Mouse (Mus musculus): ENCODE results near the gene Serpina1e. TPM values are rescaled to one million over a fixed set of nuclear protein-coding genes. Genes with fewer than 3 reads are reported as not detected.
"Not testable (repeated sequence)": the region's sequence is repeated elsewhere in the genome, so short reads cannot be mapped to it uniquely, and the experiment has no call there.

Gene Serpina1e
- polyA plus RNA-seq, 1 experiment = 0.55 TPM

- H3K27ac ChIP-seq (ENCODE audit: insufficient read depth, low read depth, low read length) = no peak overlapping the region
- no peaks in the 10 kb centered on the region for H3K27me3 ChIP-seq (ENCODE audit: control insufficient read depth, insufficient read depth, low read length)
- WGBS = 77% methylated on average over 4 of the region's 4 CpGs
- TF ChIP-seq CTCF (IDR thresholded peaks at IDR 0.05; ENCODE audit: extremely low read depth, insufficient read length, insufficient replicate concordance, low read depth, low read length) (no peak), POLR2A (IDR thresholded peaks at IDR 0.05; ENCODE audit: low read depth, low read length) (no peak)
- no peak overlapping the region for H3K4me3 ChIP-seq (ENCODE audit: low read depth, low read length)
- no peaks in the 10 kb centered on the region for H3K4me1 ChIP-seq (ENCODE audit: control insufficient read depth, insufficient read depth, insufficient read length, low read length)
- H3K36me3 ChIP-seq (ENCODE audit: control insufficient read depth, insufficient read depth, low read length) = no peaks in the 10 kb centered on the region
Observed at GRCm38 (mm10) chr12:103963288-103963687, 4.5 kb upstream of the Serpina1e start.

GRCm38 (mm10) chr12:103962860-103963259 is 4.1 kb upstream of the Serpina1e start:
- TF ChIP-seq CTCF (IDR thresholded peaks at IDR 0.05; ENCODE audit: extremely low read depth, insufficient read length, insufficient replicate concordance, low read depth, low read length) (no peak), POLR2A (IDR thresholded peaks at IDR 0.05; ENCODE audit: low read depth, low read length) (no peak)
- WGBS = 91% methylated on average over 8 of the region's 8 CpGs
- H3K4me1 ChIP-seq (ENCODE audit: control insufficient read depth, insufficient read depth, insufficient read length, low read length) = no peaks in the 10 kb centered on the region

DNA sequence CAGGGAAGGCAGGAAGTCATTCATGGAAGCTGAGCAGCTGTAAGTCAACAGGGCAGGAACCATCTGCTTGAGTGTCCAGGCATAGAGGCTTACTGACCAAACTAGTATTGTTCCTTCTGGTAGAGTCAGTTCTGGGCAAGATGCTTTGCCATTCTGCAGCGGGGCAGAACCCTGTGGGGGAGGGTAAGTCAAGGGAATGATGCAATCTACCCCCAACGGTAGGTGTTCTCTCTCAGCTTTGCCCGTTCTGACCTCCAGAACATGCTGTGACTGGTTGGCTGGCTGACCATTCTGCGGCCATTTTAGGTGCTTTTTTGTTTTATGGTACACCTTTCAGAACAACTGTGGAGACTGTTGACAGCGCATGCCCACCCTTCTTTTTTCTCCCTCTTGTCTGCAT is 3.6 kb upstream of the Serpina1e start:
- no peak for TF ChIP-seq POLR2A (IDR thresholded peaks at IDR 0.05; ENCODE audit: low read depth, low read length)
- no peak overlapping the region for H3K4me3 ChIP-seq (ENCODE audit: low read depth, low read length)
- H3K27ac ChIP-seq (ENCODE audit: insufficient read depth, low read depth, low read length) = no peak overlapping the region
- WGBS = 91% methylated on average over 5 of the region's 5 CpGs
- H3K36me3 ChIP-seq (ENCODE audit: control insufficient read depth, insufficient read depth, low read length) = no peaks in the 10 kb centered on the region
- H3K4me1 ChIP-seq (ENCODE audit: control insufficient read depth, insufficient read depth, insufficient read length, low read length) = no peaks in the 10 kb centered on the region
- no peaks in the 10 kb centered on the region for H3K27me3 ChIP-seq (ENCODE audit: control insufficient read depth, insufficient read depth, low read length)

More at GRCm38 (mm10) chr12:103962860-103963259, 4.1 kb upstream of the Serpina1e start:
- Histone ChIP-seq H3K36me3 (ENCODE audit: control insufficient read depth, insufficient read depth, low read length) (no peaks in the 10 kb centered on the region), H3K4me3 (ENCODE audit: low read depth, low read length) (no peak overlapping the region), H3K27me3 (ENCODE audit: control insufficient read depth, insufficient read depth, low read length) (no peaks in the 10 kb centered on the region), H3K27ac (ENCODE audit: insufficient read depth, low read depth, low read length) (no peak overlapping the region)

- no peak overlapping the region for H3K27ac ChIP-seq (ENCODE audit: insufficient read depth, low read depth, low read length)
- 89% methylated on average over 1 of the region's 1 CpGs for WGBS
Observed at GRCm38 (mm10) chr12:103961716-103962115, 2.9 kb upstream of the Serpina1e start.

GRCm38 (mm10) chr12:103956555-103956954 is 2.2 kb downstream of the Serpina1e start:
- H3K4me3 ChIP-seq (ENCODE audit: low read depth, low read length); H3K27ac ChIP-seq (ENCODE audit: insufficient read depth, low read depth, low read length); H3K4me1 ChIP-seq (ENCODE audit: control insufficient read depth, insufficient read depth, insufficient read length, low read length); H3K27me3 ChIP-seq (ENCODE audit: control insufficient read depth, insufficient read depth, low read length); H3K36me3 ChIP-seq (ENCODE audit: control insufficient read depth, insufficient read depth, low read length): not testable (repeated sequence)
- WGBS = 41% methylated on average over 2 of the region's 2 CpGs

More at GRCm38 (mm10) chr12:103961716-103962115, 2.9 kb upstream of the Serpina1e start:
- Histone ChIP-seq H3K4me1 (ENCODE audit: control insufficient read depth, insufficient read depth, insufficient read length, low read length) (no peaks in the 10 kb centered on the region), H3K27me3 (ENCODE audit: control insufficient read depth, insufficient read depth, low read length) (no peaks in the 10 kb centered on the region), H3K36me3 (ENCODE audit: control insufficient read depth, insufficient read depth, low read length) (no peaks in the 10 kb centered on the region), H3K4me3 (ENCODE audit: low read depth, low read length) (no peak overlapping the region)
- TF ChIP-seq CTCF (IDR thresholded peaks at IDR 0.05; ENCODE audit: extremely low read depth, insufficient read length, insufficient replicate concordance, low read depth, low read length) (no peak), POLR2A (IDR thresholded peaks at IDR 0.05; ENCODE audit: low read depth, low read length) (no peak)

GRCm38 (mm10) chr12:103952972-103953371 is 5.8 kb downstream of the Serpina1e start:
- not testable (repeated sequence) for H3K36me3 ChIP-seq (ENCODE audit: control insufficient read depth, insufficient read depth, low read length); H3K27ac ChIP-seq (ENCODE audit: insufficient read depth, low read depth, low read length); H3K4me1 ChIP-seq (ENCODE audit: control insufficient read depth, insufficient read depth, insufficient read length, low read length); H3K4me3 ChIP-seq (ENCODE audit: low read depth, low read length); H3K27me3 ChIP-seq (ENCODE audit: control insufficient read depth, insufficient read depth, low read length)
- WGBS = 75% methylated on average over 3 of the region's 3 CpGs

DNA sequence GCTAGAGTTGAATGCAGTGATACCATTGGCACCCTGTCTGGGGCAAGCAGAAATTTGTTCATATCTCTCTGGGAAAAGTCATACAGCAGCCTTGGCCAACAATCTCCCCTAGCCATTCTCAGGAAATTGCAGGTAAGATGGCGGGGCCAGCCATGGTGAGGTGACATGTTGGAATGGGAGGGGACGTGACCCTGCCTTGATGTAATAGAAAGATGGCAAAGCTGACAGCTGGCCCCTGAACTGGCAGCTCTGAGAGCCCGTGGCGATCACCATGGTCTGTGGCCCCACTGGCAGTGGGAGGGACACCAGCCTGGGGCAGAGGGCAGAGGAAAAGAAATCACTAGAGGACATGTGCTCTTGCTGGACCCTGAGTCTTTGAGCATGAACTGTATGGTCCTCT is 12.5 kb downstream of the Serpina1e start:
- H3K27ac ChIP-seq (ENCODE audit: insufficient read depth, low read depth, low read length) = no peak overlapping the region
- no peak for TF ChIP-seq POLR2A (IDR thresholded peaks at IDR 0.05; ENCODE audit: low read depth, low read length)
- TF ChIP-seq CTCF (IDR thresholded peaks at IDR 0.05; ENCODE audit: extremely low read depth, insufficient read length, insufficient replicate concordance, low read depth, low read length) = no peak
- no peaks in the 10 kb centered on the region for H3K27me3 ChIP-seq (ENCODE audit: control insufficient read depth, insufficient read depth, low read length)
- H3K36me3 ChIP-seq (ENCODE audit: control insufficient read depth, insufficient read depth, low read length) = no peaks in the 10 kb centered on the region
- no peaks in the 10 kb centered on the region for H3K4me1 ChIP-seq (ENCODE audit: control insufficient read depth, insufficient read depth, insufficient read length, low read length)
- no peak overlapping the region for H3K4me3 ChIP-seq (ENCODE audit: low read depth, low read length)
- 85% methylated on average over 4 of the region's 4 CpGs for WGBS

- 81% methylated on average over 12 of the region's 16 CpGs for WGBS
- H3K27me3 ChIP-seq (ENCODE audit: control insufficient read depth, insufficient read depth, low read length); H3K4me1 ChIP-seq (ENCODE audit: control insufficient read depth, insufficient read depth, insufficient read length, low read length); H3K36me3 ChIP-seq (ENCODE audit: control insufficient read depth, insufficient read depth, low read length); H3K27ac ChIP-seq (ENCODE audit: insufficient read depth, low read depth, low read length); H3K4me3 ChIP-seq (ENCODE audit: low read depth, low read length): not testable (repeated sequence)
Observed at GRCm38 (mm10) chr12:103909181-103909580, 49.6 kb downstream of the Serpina1e start.

- H3K27ac ChIP-seq (ENCODE audit: insufficient read depth, low read depth, low read length); H3K4me1 ChIP-seq (ENCODE audit: control insufficient read depth, insufficient read depth, insufficient read length, low read length): not testable (repeated sequence)
- WGBS = 45% methylated on average over 1 of the region's 1 CpGs
Observed at GRCm38 (mm10) chr12:103907746-103908145, 51.0 kb downstream of the Serpina1e start.

DNA sequence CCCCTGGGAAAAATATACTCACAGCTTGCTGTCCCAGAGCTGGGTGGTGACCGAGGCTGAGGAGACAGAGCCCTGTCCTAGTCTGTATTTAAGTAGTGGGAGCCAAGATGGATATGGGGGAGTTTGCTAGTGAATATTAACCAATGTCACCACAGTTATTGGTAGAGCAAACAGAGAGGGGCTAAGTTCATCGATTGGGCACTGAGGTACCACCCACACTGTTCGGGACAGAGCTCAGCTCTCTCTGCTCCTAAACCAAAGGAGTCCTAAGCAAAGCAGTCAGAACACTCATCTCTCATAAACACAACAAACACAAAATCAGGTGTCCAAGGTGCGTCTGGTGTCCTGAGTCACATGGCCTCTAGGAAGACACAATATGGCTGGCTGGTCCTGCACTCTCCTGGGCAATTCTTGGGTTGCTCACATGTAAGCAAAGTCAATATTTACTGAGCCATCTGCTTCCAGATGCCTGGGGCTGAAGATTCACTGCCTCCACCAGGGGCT is 53.9 kb downstream of the Serpina1e start, which contains the start of gene Serpina1c:
Serpina1c (minus strand) TSS at position 51 of the 504 bp plus-strand sequence.
- H3K4me1 ChIP-seq (ENCODE audit: control insufficient read depth, insufficient read depth, insufficient read length, low read length); H3K27me3 ChIP-seq (ENCODE audit: control insufficient read depth, insufficient read depth, low read length); H3K36me3 ChIP-seq (ENCODE audit: control insufficient read depth, insufficient read depth, low read length); H3K4me3 ChIP-seq (ENCODE audit: low read depth, low read length); H3K27ac ChIP-seq (ENCODE audit: insufficient read depth, low read depth, low read length): not testable (repeated sequence)
- 42% methylated on average over 4 of the region's 4 CpGs for WGBS

More at GRCm38 (mm10) chr12:103907746-103908145, 51.0 kb downstream of the Serpina1e start:
- not testable (repeated sequence) for H3K27me3 ChIP-seq (ENCODE audit: control insufficient read depth, insufficient read depth, low read length); H3K36me3 ChIP-seq (ENCODE audit: control insufficient read depth, insufficient read depth, low read length); H3K4me3 ChIP-seq (ENCODE audit: low read depth, low read length)

DNA sequence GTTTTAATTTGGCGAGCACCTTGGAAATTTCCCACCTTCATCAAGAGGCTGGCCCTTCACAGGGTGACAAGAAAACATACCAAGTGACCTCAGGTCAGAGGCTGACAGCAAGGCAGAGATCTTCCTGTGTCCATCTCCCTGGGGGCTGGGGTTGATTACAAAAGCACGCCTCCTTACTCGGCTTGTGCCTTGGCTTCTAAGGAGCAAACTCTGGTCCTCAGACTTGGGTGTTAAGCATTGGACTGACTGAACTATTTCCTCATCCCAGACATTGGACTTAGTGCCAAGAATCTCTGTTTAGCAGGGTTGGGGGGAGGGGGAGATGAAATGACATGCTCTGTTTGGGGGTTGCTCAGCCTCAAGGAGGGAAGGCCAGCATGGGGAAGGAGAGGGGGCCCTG is 56.8 kb downstream of the Serpina1e start:
- H3K27ac ChIP-seq (ENCODE audit: insufficient read depth, low read depth, low read length); H3K4me1 ChIP-seq (ENCODE audit: control insufficient read depth, insufficient read depth, insufficient read length, low read length); H3K27me3 ChIP-seq (ENCODE audit: control insufficient read depth, insufficient read depth, low read length); H3K36me3 ChIP-seq (ENCODE audit: control insufficient read depth, insufficient read depth, low read length); H3K4me3 ChIP-seq (ENCODE audit: low read depth, low read length): not testable (repeated sequence)
- WGBS = 71% methylated on average over 3 of the region's 3 CpGs
